Mouse (Mus musculus) heart, embryonic 11.5 days (tissue): ENCODE data around the gene Sntb2. TPM values are rescaled to one million over a fixed set of nuclear protein-coding genes. Genes with fewer than 3 reads are reported as not detected.
"Not testable (repeated sequence)": the region's sequence is repeated elsewhere in the genome, so short reads cannot be mapped to it uniquely, and the experiment has no call there.

Experiments
- ATAC-seq: fragments of 200-750 bp; cut with Nextera tagmentation; replicated peaks from 2 replicates; pipeline ENCODE4 v1.8.0; 2017; ENCODE audit warnings: moderate library complexity; ENCODE audit not compliant: insufficient number of reproducible peaks, low FRiP score, low TSS enrichment
- H3K27ac ChIP-seq: fragments of 300-500 bp; sonication (generic); 2 replicates; pipeline ENCODE4 v1.5.1; 2014; ENCODE audit warnings: mild to moderate bottlenecking, low read depth, low read length
- H3K27me3 ChIP-seq: fragments of 300-500 bp; sonication (generic); 2 replicates; pipeline ENCODE4 v1.6.1; 2014; ENCODE audit warnings: mild to moderate bottlenecking, low read length, mixed read lengths; ENCODE audit not compliant: control insufficient read depth, insufficient read depth
- H3K36me3 ChIP-seq: fragments of 300-500 bp; sonication (generic); 2 replicates; pipeline ENCODE4 v1.6.1; 2014; ENCODE audit warnings: mild to moderate bottlenecking, low read length, moderate library complexity, mixed read lengths; ENCODE audit not compliant: control insufficient read depth, insufficient read depth
- H3K4me1 ChIP-seq: fragments of 300-500 bp; sonication (generic); 2 replicates; pipeline ENCODE4 v1.6.1; 2014; ENCODE audit warnings: low read length; ENCODE audit not compliant: control insufficient read depth, insufficient read depth
- H3K4me2 ChIP-seq: fragments of 300-500 bp; sonication (generic); 2 replicates; pipeline ENCODE4 v1.6.1; 2014; ENCODE audit warnings: mild to moderate bottlenecking, moderate library complexity
- H3K4me3 ChIP-seq: fragments of 300-500 bp; sonication (generic); 2 replicates; pipeline ENCODE4 v1.5.1; 2014; ENCODE audit warnings: low read depth, low read length
- H3K9ac ChIP-seq: fragments of 300-500 bp; sonication (generic); 2 replicates; pipeline ENCODE4 v1.6.1; 2014; ENCODE audit warnings: mild to moderate bottlenecking, low read depth, low read length, moderate library complexity
- H3K9me3 ChIP-seq: fragments of 300-500 bp; sonication (generic); replicated peaks from 2 replicates; pipeline ENCODE4 v1.6.1; 2016; ENCODE audit warnings: low read length; ENCODE audit not compliant: control insufficient read depth
- WGBS: fragments of 180-500 bp; shearing (Covaris S2); extraction: QIAGEN DNeasy Blood & Tissue Kit; methylation state at CpG from one replicate; pipeline ENCODE4 v1.1.7; 2014; ENCODE audit not compliant: insufficient replicate concordance; 5-methylcytosine and 5-hydroxymethylcytosine counted together
- polyA plus RNA-seq: library from polyadenylated mRNA; unstranded; fragments of >200 nt; fragmentation: Nextera tagmentation; extraction: Ambion mirVana; gene quantifications from 2 replicates; pipeline ENCODE4 v1.2.1, GENCODE M21; 2014

Sntb2 gene
- polyA plus RNA-seq, 1 experiment from 2014 or later = 8.0 TPM

DNA sequence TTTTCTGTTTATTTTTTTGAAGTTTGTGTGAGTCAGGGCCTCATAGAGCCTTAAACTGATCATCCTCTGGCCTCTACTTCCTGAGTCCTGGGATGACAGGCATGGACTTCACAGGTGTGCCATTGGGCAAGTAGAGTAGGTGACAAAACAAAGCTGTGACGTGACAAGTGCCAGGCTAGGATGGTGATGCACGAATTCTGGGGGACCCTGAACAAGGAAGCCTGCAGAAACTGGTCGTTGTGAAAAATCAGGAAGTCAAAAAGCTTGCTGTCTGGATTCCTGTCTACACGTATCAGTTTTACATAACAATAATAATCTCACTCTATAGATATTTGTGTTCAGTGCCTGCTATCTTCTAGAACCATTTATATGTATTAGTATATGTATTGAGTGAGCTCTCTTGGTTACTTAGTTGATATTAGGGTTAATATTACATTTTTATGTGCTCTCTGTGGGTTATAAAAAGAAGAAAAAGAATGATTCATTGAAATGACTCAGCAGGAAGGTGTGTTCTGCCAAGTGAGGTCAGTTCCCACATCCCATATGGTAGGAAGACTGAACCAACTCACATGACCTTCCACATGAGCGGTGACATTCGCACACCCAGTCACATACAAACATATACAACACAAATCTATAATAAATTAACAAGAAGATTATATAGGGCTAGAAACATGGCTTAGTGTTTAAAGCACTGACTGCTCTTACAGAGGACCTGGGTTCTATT is 37.2 kb downstream of the Sntb2 start:
- WGBS = 59% methylated on average over 6 of the region's 6 CpGs
- peak overlapping the region; percentile 60 for H3K27ac ChIP-seq
- H3K36me3 ChIP-seq = no peaks in the 10 kb centered on the region
- H3K9ac ChIP-seq = no peak overlapping the region
- H3K4me3 ChIP-seq = no peak overlapping the region
- no peaks in the 10 kb centered on the region for H3K4me1 ChIP-seq
- no peak overlapping the region for H3K4me2 ChIP-seq
- no peak for ATAC-seq
- no peaks in the 10 kb centered on the region for H3K9me3 ChIP-seq
- no peaks in the 10 kb centered on the region for H3K27me3 ChIP-seq

DNA sequence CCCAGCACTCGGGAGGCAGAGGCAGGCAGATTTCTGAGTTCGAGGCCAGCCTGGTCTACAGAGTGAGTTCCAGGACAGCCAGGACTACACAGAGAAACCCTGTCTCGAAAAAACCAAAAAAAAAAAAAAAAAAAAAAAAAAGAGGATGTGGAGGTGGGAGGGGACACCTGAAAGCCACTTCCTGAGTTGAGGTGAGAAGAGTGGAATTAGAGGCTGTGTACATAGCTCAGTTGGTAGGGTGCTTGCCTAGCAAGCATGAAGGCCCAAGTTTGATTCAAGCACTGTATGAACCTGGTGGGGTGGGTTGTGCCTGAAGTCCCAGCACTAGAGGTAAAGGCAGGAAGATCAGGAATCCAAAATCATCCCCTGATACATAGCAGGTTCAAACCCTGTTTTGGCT is 38.0 kb downstream of the Sntb2 start:
- not testable (repeated sequence) for H3K27me3 ChIP-seq, H3K36me3 ChIP-seq, H3K4me3 ChIP-seq, ATAC-seq, H3K9me3 ChIP-seq, H3K9ac ChIP-seq, H3K4me2 ChIP-seq, H3K27ac ChIP-seq, H3K4me1 ChIP-seq
- WGBS = 91% methylated on average over 2 of the region's 3 CpGs

GRCm38 (mm10) chr8:106974754-106975153 is 39.2 kb downstream of the Sntb2 start:
- no peak overlapping the region for H3K4me2 ChIP-seq
- H3K36me3 ChIP-seq = no peaks in the 10 kb centered on the region
- WGBS = 66% methylated on average over 7 of the region's 7 CpGs
- no peak for ATAC-seq
- no peaks in the 10 kb centered on the region for H3K27me3 ChIP-seq
- H3K9me3 ChIP-seq = no peaks in the 10 kb centered on the region
- no peaks in the 10 kb centered on the region for H3K4me1 ChIP-seq
- no peak overlapping the region for H3K4me3 ChIP-seq
- H3K27ac ChIP-seq = no peak overlapping the region
- no peak overlapping the region for H3K9ac ChIP-seq

DNA sequence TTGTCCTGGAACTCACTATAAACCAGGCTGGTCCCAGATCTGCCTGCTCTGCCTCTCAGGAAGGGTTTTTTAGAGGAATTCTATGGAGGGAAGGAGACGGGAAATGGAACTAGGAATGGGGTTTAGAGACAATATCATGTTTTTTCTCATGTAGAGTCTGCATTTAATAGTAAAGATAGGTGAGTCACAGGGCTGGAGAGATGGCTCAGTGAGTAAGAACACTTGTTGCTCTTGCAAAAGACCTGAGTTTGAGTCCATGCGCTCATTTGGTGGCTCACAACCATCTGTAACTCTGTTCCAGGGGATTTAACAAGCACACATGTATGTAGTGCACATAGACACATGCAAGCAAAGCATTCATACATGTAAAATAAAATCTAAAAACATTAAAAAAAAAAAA is 40.2 kb downstream of the Sntb2 start:
- ATAC-seq = no peak
- Histone ChIP-seq H3K4me1 (no peaks in the 10 kb centered on the region), H3K27me3 (no peaks in the 10 kb centered on the region), H3K36me3 (no peaks in the 10 kb centered on the region), H3K4me2 (no peak overlapping the region), H3K4me3 (no peak overlapping the region), H3K27ac (no peak overlapping the region), H3K9me3 (no peaks in the 10 kb centered on the region), H3K9ac (no peak overlapping the region)
- WGBS = 85% methylated on average over 2 of the region's 2 CpGs

DNA sequence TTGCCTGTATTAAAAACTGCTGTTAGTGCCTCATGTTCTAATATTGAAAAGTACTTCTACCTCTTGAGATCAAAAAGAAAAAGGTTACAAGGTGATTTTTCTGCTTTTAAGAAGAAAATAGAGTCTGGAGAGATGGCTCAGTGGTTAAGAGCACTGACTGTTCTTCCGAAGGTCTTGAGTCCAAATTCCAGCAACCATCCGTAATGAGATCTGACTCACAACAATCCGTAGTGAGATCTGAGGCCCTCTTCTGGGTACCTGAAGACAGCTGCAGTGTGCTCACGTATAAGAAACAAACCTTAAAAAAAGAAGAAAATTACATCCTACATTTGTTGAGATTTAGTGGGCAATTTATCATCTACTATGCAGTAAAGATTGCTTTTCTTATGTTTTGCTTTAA is 40.9 kb downstream of the Sntb2 start:
- no peak overlapping the region for H3K4me2 ChIP-seq
- no peak overlapping the region for H3K9ac ChIP-seq
- no peak for ATAC-seq
- H3K36me3 ChIP-seq = no peaks in the 10 kb centered on the region
- WGBS = 68% methylated on average over 4 of the region's 4 CpGs
- no peak overlapping the region for H3K4me3 ChIP-seq
- no peak overlapping the region for H3K27ac ChIP-seq
- no peaks in the 10 kb centered on the region for H3K4me1 ChIP-seq
- no peaks in the 10 kb centered on the region for H3K27me3 ChIP-seq
- H3K9me3 ChIP-seq = no peaks in the 10 kb centered on the region

- no peak overlapping the region for H3K27ac ChIP-seq
- H3K4me2 ChIP-seq = no peak overlapping the region
- H3K27me3 ChIP-seq = no peaks in the 10 kb centered on the region
- no peaks in the 10 kb centered on the region; the same call in 1 of the 2 replicates for H3K36me3 ChIP-seq
- H3K9me3 ChIP-seq = no peaks in the 10 kb centered on the region
- H3K4me1 ChIP-seq = no peaks in the 10 kb centered on the region
- H3K9ac ChIP-seq = no peak overlapping the region
- no peak overlapping the region for H3K4me3 ChIP-seq
- WGBS = 52% methylated on average over 2 of the region's 2 CpGs
- no peak for ATAC-seq
Measured at GRCm38 (mm10) chr8:106978755-106979251, 43.3 kb downstream of the Sntb2 start.

DNA sequence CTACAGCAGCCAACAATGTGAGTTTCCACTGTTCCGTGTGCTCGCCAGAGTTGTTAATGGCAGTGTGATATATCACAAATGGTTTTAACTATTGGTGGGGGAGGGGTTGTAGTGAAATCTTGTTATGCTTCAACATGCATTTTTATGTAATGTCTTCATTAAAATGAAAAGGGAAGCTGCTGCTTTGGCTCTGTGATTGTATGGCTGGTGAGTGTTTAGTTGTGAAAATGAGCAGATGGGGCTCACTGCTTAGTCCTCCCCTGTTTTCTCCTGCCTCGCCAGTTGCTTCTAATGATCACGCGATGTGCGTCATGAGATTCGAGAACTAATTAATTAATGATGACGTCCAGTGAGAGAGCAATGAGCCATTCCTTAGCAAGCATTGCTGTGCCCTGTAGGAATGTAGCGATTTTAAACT is 49.9 kb downstream of the Sntb2 start:
- H3K4me1 ChIP-seq = no peaks in the 10 kb centered on the region

DNA sequence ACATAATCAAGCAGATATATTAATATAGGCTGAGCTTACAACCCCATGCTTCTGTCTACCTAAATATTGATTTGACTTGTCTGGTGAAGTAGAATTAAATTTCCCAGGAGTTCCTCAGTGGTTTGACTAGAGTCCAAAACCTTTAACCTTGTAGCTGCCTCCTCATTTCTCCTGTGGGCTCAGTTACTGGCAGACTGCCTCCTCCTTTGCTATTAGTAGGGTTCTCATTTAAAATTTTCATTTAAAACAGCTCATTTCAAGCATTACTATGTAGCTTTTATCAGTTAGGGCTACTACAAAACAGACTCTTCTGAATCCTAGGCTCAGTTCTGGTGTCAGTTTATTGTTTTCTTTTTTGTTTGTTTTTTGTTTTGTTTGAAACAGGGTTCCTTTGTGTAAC is 50.4 kb downstream of the Sntb2 start:
- Histone ChIP-seq H3K4me2 (no peak overlapping the region), H3K4me3 (no peak overlapping the region), H3K27ac (no peak overlapping the region), H3K9me3 (no peaks in the 10 kb centered on the region), H3K9ac (no peak overlapping the region), H3K4me1 (no peaks in the 10 kb centered on the region), H3K36me3 (no peaks in the 10 kb centered on the region; the same call in 1 of the 2 replicates), H3K27me3 (no peaks in the 10 kb centered on the region)
- ATAC-seq = no peak

More for the DNA sequence above, 49.9 kb downstream of the Sntb2 start:
- 86% methylated on average over 9 of the region's 9 CpGs for WGBS
- no peak for ATAC-seq
- no peak overlapping the region for H3K27ac ChIP-seq
- H3K4me3 ChIP-seq = no peak overlapping the region
- H3K9ac ChIP-seq = no peak overlapping the region
- no peaks in the 10 kb centered on the region for H3K27me3 ChIP-seq
- no peaks in the 10 kb centered on the region; the same call in 1 of the 2 replicates for H3K36me3 ChIP-seq
- no peaks in the 10 kb centered on the region for H3K9me3 ChIP-seq
- no peak overlapping the region for H3K4me2 ChIP-seq

DNA sequence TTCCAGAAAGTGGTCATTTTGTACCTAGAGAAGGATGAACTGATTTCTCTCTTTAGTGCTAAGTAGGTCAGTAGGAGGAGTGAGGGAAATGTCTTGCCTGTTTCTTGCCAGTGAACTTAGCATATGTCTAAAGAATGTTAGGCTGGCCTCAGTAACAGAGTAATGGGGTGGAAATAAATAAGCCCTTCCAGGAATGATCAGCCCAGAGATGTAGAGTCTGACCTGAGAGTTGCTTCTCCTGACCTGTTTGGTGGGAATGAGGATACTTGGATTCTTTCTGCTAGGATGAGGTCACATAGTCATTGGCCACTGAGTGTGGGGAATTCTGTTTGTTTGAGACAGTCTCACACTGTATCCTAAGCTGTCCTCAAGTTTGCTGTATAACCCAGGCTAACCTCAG is 52.0 kb downstream of the Sntb2 start:
- H3K4me2 ChIP-seq = no peak overlapping the region
- no peaks in the 10 kb centered on the region for H3K9me3 ChIP-seq
- ATAC-seq = no peak
- H3K27ac ChIP-seq = no peak overlapping the region
- no peaks in the 10 kb centered on the region for H3K4me1 ChIP-seq
- no peak overlapping the region for H3K4me3 ChIP-seq
- H3K9ac ChIP-seq = no peak overlapping the region
- H3K36me3 ChIP-seq = peaks cover 3% of the 10 kb centered on the region; the same call in 1 of the 2 replicates
- no peaks in the 10 kb centered on the region for H3K27me3 ChIP-seq
